Comparison of ENCODE assay signal across 12 mouse cellular contexts in the genomic region with DNA sequence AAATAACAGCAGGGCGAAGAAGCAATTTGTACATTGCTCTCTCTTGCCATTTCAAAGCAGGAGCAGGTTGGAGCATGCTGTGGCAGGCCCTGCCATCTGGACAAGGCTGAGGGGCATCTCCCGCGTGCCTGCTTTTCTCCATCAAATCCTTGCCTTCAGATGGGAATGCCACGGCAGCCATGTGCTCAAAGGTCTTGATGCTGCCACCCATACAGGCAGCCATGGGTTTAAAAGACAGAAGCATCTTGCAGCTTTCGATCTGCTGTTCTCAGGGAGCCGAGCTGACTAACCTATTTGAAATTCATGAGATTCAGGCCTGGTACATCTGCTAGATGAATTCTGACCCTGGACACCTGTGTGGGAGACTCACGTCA. TPM values are rescaled to one million over a fixed set of nuclear protein-coding genes. Genes with fewer than 3 reads are reported as not detected.
DNase-seq lines count a peak whose midpoint lies in the region; ATAC-seq lines count a peak whose summit lies in the region.
"Had no signal": no experiment of that assay in that cellular context is flagged by ENCODE, and none has a peak within 500 bp of the region (broad histone marks: within the 10 kb centered on the region; RNA-seq: fewer than 3 reads in every experiment).

No protein-coding gene starts in this region.

- peaks cover 24% of the 10 kb centered on the region for H3K36me3 ChIP-seq in hindbrain, embryonic 10.5 days
- no peaks in the 10 kb centered on the region for H3K36me3 ChIP-seq in midbrain, embryonic 14.5 days (ENCODE audit: control insufficient read depth, insufficient read depth, low read length)
- H3K36me3 ChIP-seq: heart, embryonic 15.5 days; liver, embryonic 13.5 days had no signal

- H3K4me3 ChIP-seq in hindbrain, embryonic 10.5 days, result no peak overlapping the region
- no peak overlapping the region for H3K4me3 ChIP-seq in midbrain, embryonic 14.5 days (replicated peaks; ENCODE audit: low read depth, low read length)
- H3K4me3 ChIP-seq: heart, embryonic 15.5 days; liver, embryonic 13.5 days had no signal

- peaks cover 33% of the 10 kb centered on the region for H3K4me1 ChIP-seq in hindbrain, embryonic 10.5 days (replicated peaks)
- H3K4me1 ChIP-seq in midbrain, embryonic 14.5 days (ENCODE audit: control insufficient read depth, insufficient read depth, low read length), result peaks cover 48% of the 10 kb centered on the region
- H3K4me1 ChIP-seq: heart, embryonic 15.5 days; liver, embryonic 13.5 days had no signal

- 0 out of 2 replicates have a peak, but pooled peaks cover 4% of the 10 kb centered on the region for H3K9me3 ChIP-seq in hindbrain, embryonic 10.5 days
- no peaks in the 10 kb centered on the region for H3K9me3 ChIP-seq in midbrain, embryonic 14.5 days (ENCODE audit: control insufficient read depth, low read length)
- H3K9me3 ChIP-seq: heart, embryonic 15.5 days; liver, embryonic 13.5 days had no signal

- ATAC-seq in frontal cortex, adult (ENCODE audit: low TSS enrichment), result peak; percentile 54; the same call in 1 of the 2 replicates
- peak; percentile 65; the same call in 1 of the 2 replicates for ATAC-seq in midbrain, embryonic 14.5 days (ENCODE audit: low FRiP score, low TSS enrichment)

- 61% methylated on average over 7 of the region's 7 CpGs for WGBS in hindbrain, embryonic 10.5 days
- WGBS in midbrain, embryonic 14.5 days, result 24% methylated on average over 7 of the region's 7 CpGs

- no peak for DNase-seq in frontal cortex, postnatal 36 days (ENCODE audit: low spot score in 2 of 2)
- peak; percentile 85 to 87 for DNase-seq in cerebellum, postnatal 14 days
- DNase-seq in hindbrain, embryonic 10.5 days (ENCODE audit: low spot score), result peak; percentile 23
- DNase-seq in midbrain, embryonic 14.5 days, result peak; percentile 64
- no peak for DNase-seq in thymus, postnatal 10 days (ENCODE audit: low spot score in 2 of 2)
- no peak for DNase-seq in kidney, postnatal 25 days
- DNase-seq in thymus, adult 18-20 months, result no peak
- DNase-seq: liver, embryonic 13.5 days had no signal

- H3K27me3 ChIP-seq in hindbrain, embryonic 10.5 days (ENCODE audit: insufficient read depth, poor library complexity, severe bottlenecking), result no peaks in the 10 kb centered on the region
- H3K27me3 ChIP-seq in midbrain, embryonic 14.5 days (ENCODE audit: control insufficient read depth, insufficient read depth, low read length), result no peaks in the 10 kb centered on the region
- H3K27me3 ChIP-seq: heart, embryonic 15.5 days; liver, embryonic 13.5 days had no signal

- H3K27ac ChIP-seq in hindbrain, embryonic 10.5 days, result peak overlapping the region; percentile 63
- peak overlapping the region; percentile 82 for H3K27ac ChIP-seq in midbrain, embryonic 14.5 days (replicated peaks; ENCODE audit: low read depth, low read length)
- H3K27ac ChIP-seq: heart, embryonic 15.5 days; liver, embryonic 13.5 days; macrophage; stomach, postnatal 0 days had no signal

- H3K9ac ChIP-seq in midbrain, embryonic 14.5 days (replicated peaks; ENCODE audit: low read length), result peak overlapping the region; percentile 13; the same call in 1 of the 2 replicates
- H3K9ac ChIP-seq: heart, embryonic 15.5 days; liver, embryonic 13.5 days had no signal

- peak overlapping the region; percentile 18 for H3K4me2 ChIP-seq in midbrain, embryonic 14.5 days (ENCODE audit: low read length)
- H3K4me2 ChIP-seq: heart, embryonic 15.5 days; liver, embryonic 13.5 days had no signal

RNA-seq across cellular contexts. Expression of gene Kif5c, which starts 53.4 kb away (rescaled TPM):
- 45.8 and 67.6 TPM in 2 replicates for polyA plus RNA-seq in hindbrain, embryonic 10.5 days (2016; fragmentation: Nextera tagmentation; extraction: Ambion mirVana)
- polyA plus RNA-seq in midbrain, embryonic 14.5 days (2014; fragmentation: Nextera tagmentation; extraction: Ambion mirVana), result 221 and 251 TPM in 2 replicates

Comparison
In these comparisons a context has a peak if more than half of its experiments do, and no peak if none do; other contexts are left out.
1. DNase-seq: peak in cerebellum, postnatal 14 days (2 of 2), hindbrain, embryonic 10.5 days (single experiment) and midbrain, embryonic 14.5 days (single experiment); none in frontal cortex, postnatal 36 days (0 of 2), thymus, postnatal 10 days (0 of 2), kidney, postnatal 25 days (0 of 2) and thymus, adult 18-20 months (0 of 2).